Mouse (Mus musculus) heart, adult 2 months (tissue): ENCODE measurements around the gene Cpne2. TPM values are rescaled to one million over a fixed set of nuclear protein-coding genes. Genes with fewer than 3 reads are reported as not detected.

Source experiments
- DNase-seq, 2 experiments: peaks; one replicate each; pipeline ENCODE4 v3.0.0; 2021
- H3K27ac ChIP-seq: fragments of 200-600 bp; 2 replicates; pipeline ENCODE4 v1.8.1; 2022
- H3K27me3 ChIP-seq: fragments of 200-500 bp; 2 replicates; pipeline ENCODE4 v1.6.1; 2012; ENCODE audit warnings: mild to moderate bottlenecking, low read length, inconsistent platforms, mixed read lengths; ENCODE audit not compliant: control insufficient read depth, insufficient read depth
- H3K36me3 ChIP-seq: fragments of 200-500 bp; 2 replicates; pipeline ENCODE4 v1.6.1; 2012; ENCODE audit warnings: low read length, inconsistent platforms; ENCODE audit not compliant: control insufficient read depth, insufficient read depth
- H3K4me1 ChIP-seq: fragments of 200-500 bp; 2 replicates; pipeline ENCODE4 v1.6.1; 2011; ENCODE audit warnings: low read length; ENCODE audit not compliant: control insufficient read depth, insufficient read depth
- H3K4me3 ChIP-seq: fragments of 200-600 bp; 2 replicates; pipeline ENCODE4 v1.8.1; 2022
- H3K79me2 ChIP-seq: fragments of 200-500 bp; replicated peaks from 2 replicates; pipeline ENCODE4 v1.6.1; 2012; ENCODE audit warnings: mild to moderate bottlenecking, inconsistent platforms, low read length, moderate library complexity, mixed read lengths; ENCODE audit not compliant: control insufficient read depth, insufficient read depth
- H3K9ac ChIP-seq: fragments of 200-500 bp; 2 replicates; pipeline ENCODE4 v1.6.1; 2012; ENCODE audit warnings: low read depth, mild to moderate bottlenecking, control low read depth, inconsistent platforms, low read length, mixed read lengths
- CTCF ChIP-seq: fragments of 200-600 bp; IDR thresholded peaks from 2 replicates; pipeline ENCODE4 v1.8.1; 2022; ENCODE audit warnings: antibody characterized with exemption, mild to moderate bottlenecking, moderate library complexity
- EP300 ChIP-seq: fragments of 200-500 bp; IDR thresholded peaks from 2 replicates; pipeline ENCODE4 v1.6.1; 2011; ENCODE audit warnings: low read depth, low read length, control low read depth; ENCODE audit not compliant: insufficient read depth
- POLR2A ChIP-seq: fragments of 200-500 bp; IDR thresholded peaks from 2 replicates; pipeline ENCODE4 v1.6.1; 2011; ENCODE audit warnings: mild to moderate bottlenecking, low read depth, low read length, control low read depth; ENCODE audit not compliant: insufficient read depth
- WGBS: fragments of 180-500 bp; shearing (Covaris S2); methylation state at CpG from one replicate; pipeline ENCODE4 v1.1.7; 2018; 5-methylcytosine and 5-hydroxymethylcytosine counted together
- intact Hi-C: fragments of 180-260 bp; cut with DNase I; formaldehyde crosslinking; loops from one replicate; pipeline ENCODE4 v1.15.1; 2025
- polyA plus RNA-seq: library from polyadenylated mRNA; depleted of rRNA; stranded (reverse); fragments of >200 nt; gene quantifications from 2 replicates; pipeline ENCODE4 v1.2.3, GENCODE M21; 2012
- total RNA-seq, 2 experiments: library from RNA; stranded (reverse); gene quantifications; 2 replicates each; pipeline ENCODE4 v1.2.3; 2021

Gene Cpne2
- total and polyA plus RNA-seq, 3 experiments: 3.4 to 14.1 (median 3.9) TPM

- no peak for TF ChIP-seq CTCF
- TF ChIP-seq EP300: no peak
- no peak for TF ChIP-seq POLR2A
- H3K4me1 ChIP-seq: no peaks in the 10 kb centered on the region
- H3K27me3 ChIP-seq: no peaks in the 10 kb centered on the region
- no peak for DNase-seq
- no peak overlapping the region for H3K4me3 ChIP-seq
- no peak overlapping the region for H3K27ac ChIP-seq
- intact Hi-C loops: loop anchor here (5.0 kb wide), 1 partner anchor 34 kb away; the partner anchor contains the start of gene Cpne2
- H3K9ac ChIP-seq: no peak overlapping the region
- WGBS: 74% methylated on average over 6 of the region's 6 CpGs
- H3K79me2 ChIP-seq: no peaks in the 10 kb centered on the region
- H3K36me3 ChIP-seq: no peaks in the 10 kb centered on the region
These were observed 33.2 kb downstream of the Cpne2 start for GRCm38 (mm10) chr8:94566033-94566432.

- WGBS: 81% methylated on average over 15 of the region's 15 CpGs
- TF ChIP-seq POLR2A (no peak), EP300 (no peak), CTCF (no peak)
- H3K36me3 ChIP-seq: no peaks in the 10 kb centered on the region
- H3K4me3 ChIP-seq: no peak overlapping the region
- no peaks in the 10 kb centered on the region for H3K4me1 ChIP-seq
- H3K27ac ChIP-seq: no peak overlapping the region
- no peaks in the 10 kb centered on the region for H3K79me2 ChIP-seq
- intact Hi-C loops: loop anchor here (5.0 kb wide), 1 partner anchor 34 kb away; the partner anchor contains the start of gene Cpne2
- H3K27me3 ChIP-seq: no peaks in the 10 kb centered on the region
- DNase-seq: no peak
- H3K9ac ChIP-seq: no peak overlapping the region
These were observed 33.8 kb downstream of the Cpne2 start for GRCm38 (mm10) chr8:94566446-94567158.

GRCm38 (mm10) chr8:94567159-94567849 is 34.5 kb downstream of the Cpne2 start:
- H3K27ac ChIP-seq: no peak overlapping the region
- H3K36me3 ChIP-seq: no peaks in the 10 kb centered on the region
- intact Hi-C loops: loop anchor here (5.0 kb wide), 1 partner anchor 35 kb away; the partner anchor contains the start of gene Cpne2
- TF ChIP-seq POLR2A (no peak), CTCF (no peak), EP300 (no peak)
- no peaks in the 10 kb centered on the region for H3K79me2 ChIP-seq
- H3K4me3 ChIP-seq: no peak overlapping the region
- DNase-seq: no peak
- no peaks in the 10 kb centered on the region for H3K27me3 ChIP-seq
- no peak overlapping the region for H3K9ac ChIP-seq
- no peaks in the 10 kb centered on the region for H3K4me1 ChIP-seq
- 75% methylated on average over 8 of the region's 8 CpGs for WGBS

GRCm38 (mm10) chr8:94568098-94568497 is 35.3 kb downstream of the Cpne2 start:
- TF ChIP-seq CTCF (no peak), POLR2A (no peak), EP300 (no peak)
- intact Hi-C loops: loop anchor here (5.0 kb wide), 1 partner anchor 36 kb away; the partner anchor contains the start of gene Cpne2
- WGBS: 92% methylated on average over 8 of the region's 8 CpGs

GRCm38 (mm10) chr8:94569419-94569818 is 36.6 kb downstream of the Cpne2 start:
- 84% methylated on average over 1 of the region's 1 CpGs for WGBS
- no peaks in the 10 kb centered on the region for H3K79me2 ChIP-seq
- H3K9ac ChIP-seq: no peak overlapping the region
- no peaks in the 10 kb centered on the region for H3K36me3 ChIP-seq
- DNase-seq: no peak
- TF ChIP-seq CTCF (no peak), EP300 (no peak), POLR2A (no peak)
- intact Hi-C loops: loop anchor here (5.0 kb wide), 1 partner anchor 37 kb away; the partner anchor contains the start of gene Cpne2
- no peaks in the 10 kb centered on the region for H3K27me3 ChIP-seq
- no peak overlapping the region for H3K4me3 ChIP-seq
- no peak overlapping the region for H3K27ac ChIP-seq
- H3K4me1 ChIP-seq: no peaks in the 10 kb centered on the region

More at GRCm38 (mm10) chr8:94568098-94568497, 35.3 kb downstream of the Cpne2 start:
- Histone ChIP-seq H3K79me2 (no peaks in the 10 kb centered on the region), H3K27ac (no peak overlapping the region), H3K4me3 (no peak overlapping the region), H3K9ac (no peak overlapping the region), H3K36me3 (no peaks in the 10 kb centered on the region), H3K27me3 (no peaks in the 10 kb centered on the region), H3K4me1 (no peaks in the 10 kb centered on the region)
- DNase-seq: no peak

- Histone ChIP-seq H3K27me3 (no peaks in the 10 kb centered on the region), H3K9ac (no peak overlapping the region), H3K4me3 (no peak overlapping the region), H3K36me3 (no peaks in the 10 kb centered on the region), H3K79me2 (no peaks in the 10 kb centered on the region), H3K27ac (no peak overlapping the region), H3K4me1 (no peaks in the 10 kb centered on the region)
- intact Hi-C loops: no loop called here
- no peak for DNase-seq
- 56% methylated on average over 2 of the region's 2 CpGs for WGBS
- TF ChIP-seq CTCF (no peak), POLR2A (no peak), EP300 (no peak)
These were observed 39.1 kb downstream of the Cpne2 start for GRCm38 (mm10) chr8:94571896-94572295.
